Mouse (Mus musculus): Measurements from ENCODE around the gene Pcbd2. TPM values are rescaled to one million over a fixed set of nuclear protein-coding genes. Genes with fewer than 3 reads are reported as not detected.

Gene Pcbd2
- total RNA-seq, 2 experiments from 2014 or later: 30.3 to 48.2 TPM

GRCm38 (mm10) chr13:55733628-55734502 lies 6.7 kb downstream of the Pcbd2 start:
- ATAC-seq (replicated peaks; ENCODE audit: poor library complexity, severe bottlenecking): no peak

GRCm38 (mm10) chr13:55737885-55738284 lies 10.7 kb downstream of the Pcbd2 start:
- no peak for ATAC-seq (replicated peaks; ENCODE audit: poor library complexity, severe bottlenecking)

GRCm38 (mm10) chr13:55742306-55742705 lies 15.1 kb downstream of the Pcbd2 start:
- ATAC-seq (replicated peaks; ENCODE audit: poor library complexity, severe bottlenecking): no peak

GRCm38 (mm10) chr13:55754380-55754779 lies 27.2 kb downstream of the Pcbd2 start:
- peak; percentile 61 for ATAC-seq (replicated peaks; ENCODE audit: poor library complexity, severe bottlenecking)

- no peak for ATAC-seq (replicated peaks; ENCODE audit: poor library complexity, severe bottlenecking)
Measured at GRCm38 (mm10) chr13:55756789-55757188, 29.6 kb downstream of the Pcbd2 start.

GRCm38 (mm10) chr13:55757645-55758044 lies 30.5 kb downstream of the Pcbd2 start:
- ATAC-seq (replicated peaks; ENCODE audit: poor library complexity, severe bottlenecking): 0 out of 2 replicates have a peak, but pooled peaks have one; percentile 40

- ATAC-seq (replicated peaks; ENCODE audit: poor library complexity, severe bottlenecking): no peak
Measured at GRCm38 (mm10) chr13:55760576-55760975, 33.4 kb downstream of the Pcbd2 start.

- no peak for ATAC-seq (replicated peaks; ENCODE audit: poor library complexity, severe bottlenecking)
Measured at GRCm38 (mm10) chr13:55761486-55761885, 34.3 kb downstream of the Pcbd2 start.

GRCm38 (mm10) chr13:55774352-55774751 lies 47.2 kb downstream of the Pcbd2 start:
- no peak for ATAC-seq (replicated peaks; ENCODE audit: poor library complexity, severe bottlenecking)

GRCm38 (mm10) chr13:55775056-55775455 lies 47.9 kb downstream of the Pcbd2 start:
- ATAC-seq (replicated peaks; ENCODE audit: poor library complexity, severe bottlenecking): no peak

GRCm38 (mm10) chr13:55784268-55784667 lies 57.1 kb downstream of the Pcbd2 start, which contains the start of gene Catsper3:
Gene Catsper3 (plus strand): TSS chr13:55784568.
- ATAC-seq (replicated peaks; ENCODE audit: poor library complexity, severe bottlenecking): no peak

- no peak for ATAC-seq (replicated peaks; ENCODE audit: poor library complexity, severe bottlenecking)
Measured at GRCm38 (mm10) chr13:55786120-55786519, 59.0 kb downstream of the Pcbd2 start.

GRCm38 (mm10) chr13:55801246-55801645 lies 74.1 kb downstream of the Pcbd2 start:
- ATAC-seq (replicated peaks; ENCODE audit: poor library complexity, severe bottlenecking): no peak

- no peak for ATAC-seq (replicated peaks; ENCODE audit: poor library complexity, severe bottlenecking)
Measured at GRCm38 (mm10) chr13:55803973-55804372, 76.8 kb downstream of the Pcbd2 start.

GRCm38 (mm10) chr13:55809041-55809623 lies 82.0 kb downstream of the Pcbd2 start:
- ATAC-seq (replicated peaks; ENCODE audit: poor library complexity, severe bottlenecking): no peak

- ATAC-seq (replicated peaks; ENCODE audit: poor library complexity, severe bottlenecking): no peak
Measured at GRCm38 (mm10) chr13:55809707-55810106, 82.5 kb downstream of the Pcbd2 start.

GRCm38 (mm10) chr13:55810947-55811346 lies 83.8 kb downstream of the Pcbd2 start:
- ATAC-seq (replicated peaks; ENCODE audit: poor library complexity, severe bottlenecking): no peak

- ATAC-seq (replicated peaks; ENCODE audit: poor library complexity, severe bottlenecking): no peak
Measured at GRCm38 (mm10) chr13:55813490-55814016, 86.4 kb downstream of the Pcbd2 start.

GRCm38 (mm10) chr13:55814834-55815233 lies 87.7 kb downstream of the Pcbd2 start:
- no peak for ATAC-seq (replicated peaks; ENCODE audit: poor library complexity, severe bottlenecking)

GRCm38 (mm10) chr13:55822499-55822898 lies 95.3 kb downstream of the Pcbd2 start:
- ATAC-seq (replicated peaks; ENCODE audit: poor library complexity, severe bottlenecking): no peak

Data from granulocyte monocyte progenitor cell, adult 5-6 weeks (primary cell).